Comparison of ENCODE assay signal across 28 mouse cellular contexts in the genomic region with DNA sequence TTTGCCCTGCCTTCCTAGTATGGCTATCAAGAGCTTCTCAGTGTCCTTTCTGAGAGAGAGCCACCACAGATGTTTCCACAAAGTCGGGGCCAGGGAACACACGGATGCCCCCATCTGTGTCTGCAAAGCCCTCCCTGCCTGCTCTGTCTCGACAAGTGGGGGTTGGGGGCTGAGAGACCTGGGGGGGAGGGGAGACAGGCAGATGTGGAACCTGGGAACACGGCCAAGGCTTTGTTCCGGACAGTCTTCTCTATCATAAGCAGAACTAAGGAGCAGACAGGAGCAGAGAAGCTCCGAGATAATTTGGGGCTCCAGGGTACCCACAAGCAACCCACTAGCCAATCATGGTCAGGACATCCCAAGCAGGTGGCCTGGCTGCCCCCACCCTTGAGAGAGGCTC. TPM values are rescaled to one million over a fixed set of nuclear protein-coding genes. Genes with fewer than 3 reads are reported as not detected.
DNase-seq lines count a peak whose midpoint lies in the region; ATAC-seq and TF ChIP-seq lines count a peak whose summit lies in the region.
"Had no signal": no experiment of that assay in that cellular context is flagged by ENCODE, and none has a peak within 500 bp of the region (broad histone marks: within the 10 kb centered on the region; RNA-seq: fewer than 3 reads in every experiment).

No protein-coding gene starts in this region.

- 51% methylated on average over 6 of the region's 6 CpGs for WGBS in heart, embryonic 10.5 days
- WGBS in intestine, embryonic 15.5 days, result 34% methylated on average over 6 of the region's 6 CpGs
- 56% methylated on average over 6 of the region's 6 CpGs for WGBS in intestine, postnatal 0 days

- no peak overlapping the region for H3K9ac ChIP-seq in intestine, embryonic 15.5 days
- H3K9ac ChIP-seq in intestine, postnatal 0 days (ENCODE audit: low read depth, low read length), result no peak overlapping the region
- H3K9ac ChIP-seq: embryonic facial prominence, embryonic 13.5 days; forebrain, embryonic 12.5 days; heart, embryonic 12.5 days; hindbrain, embryonic 12.5 days; limb, embryonic 13.5 days; liver, embryonic 12.5 days had no signal

- peak overlapping the region; percentile 79 for H3K27ac ChIP-seq in heart, embryonic 10.5 days
- 0 out of 2 replicates have a peak overlapping the region, but pooled peaks have one; percentile 9 for H3K27ac ChIP-seq in intestine, embryonic 15.5 days
- H3K27ac ChIP-seq in intestine, postnatal 0 days (ENCODE audit: low read depth, low read length), result no peak overlapping the region
- H3K27ac ChIP-seq: forebrain, embryonic 12.5 days; hindbrain, embryonic 12.5 days; limb, embryonic 13.5 days had no signal

- intact Hi-C loops in heart, postnatal 36 days (cut with DNase I), result loop anchor here (5.0 to 10.0 kb wide), 3 partner anchors 165 to 957 kb away; a partner anchor contains a TSS
- intact Hi-C loops in left cerebral cortex, postnatal 25 days (cut with DNase I), result loop anchor here (5.0 to 10.0 kb wide), 5 partner anchors 167 to 957 kb away; no protein-coding TSS in a partner anchor

- H3K4me2 ChIP-seq in intestine, embryonic 15.5 days (replicated peaks), result no peak overlapping the region
- H3K4me2 ChIP-seq in intestine, postnatal 0 days (replicated peaks; ENCODE audit: low read depth), result no peak overlapping the region
- H3K4me2 ChIP-seq: embryonic facial prominence, embryonic 13.5 days; forebrain, embryonic 12.5 days; heart, embryonic 12.5 days; hindbrain, embryonic 12.5 days; limb, embryonic 13.5 days; liver, embryonic 12.5 days had no signal

- TF ChIP-seq CTCF in intestine, postnatal 0 days (IDR thresholded peaks at IDR 0.05; ENCODE audit: low read depth), result no peak

- no peak for ATAC-seq in intestine, embryonic 15.5 days
- ATAC-seq in intestine, postnatal 0 days, result no peak
- ATAC-seq: liver, embryonic 12.5 days; midbrain, embryonic 16.5 days had no signal

- no peaks in the 10 kb centered on the region for H3K36me3 ChIP-seq in heart, embryonic 10.5 days
- H3K36me3 ChIP-seq in intestine, embryonic 15.5 days, result no peaks in the 10 kb centered on the region
- H3K36me3 ChIP-seq in intestine, postnatal 0 days (ENCODE audit: control insufficient read depth, insufficient read depth), result no peaks in the 10 kb centered on the region
- H3K36me3 ChIP-seq: embryonic facial prominence, embryonic 13.5 days; forebrain, embryonic 12.5 days; heart, embryonic 12.5 days; hindbrain, embryonic 12.5 days; limb, embryonic 13.5 days; liver, embryonic 12.5 days had no signal

- H3K27me3 ChIP-seq in heart, embryonic 10.5 days (ENCODE audit: insufficient read depth, poor library complexity, severe bottlenecking), result peaks cover 23% of the 10 kb centered on the region; the same call in 1 of the 2 replicates
- no peaks in the 10 kb centered on the region for H3K27me3 ChIP-seq in intestine, embryonic 15.5 days (replicated peaks)
- H3K27me3 ChIP-seq in intestine, postnatal 0 days (replicated peaks; ENCODE audit: control insufficient read depth, insufficient read depth, low read length), result no peaks in the 10 kb centered on the region
- H3K27me3 ChIP-seq: embryonic facial prominence, embryonic 13.5 days; limb, embryonic 13.5 days had no signal

- H3K4me3 ChIP-seq in heart, embryonic 10.5 days, result no peak overlapping the region
- H3K4me3 ChIP-seq in intestine, embryonic 15.5 days (replicated peaks), result no peak overlapping the region
- no peak overlapping the region for H3K4me3 ChIP-seq in intestine, postnatal 0 days (ENCODE audit: low read depth, low read length)
- H3K4me3 ChIP-seq: embryonic facial prominence, embryonic 13.5 days; erythroblast, embryonic 14.5 days; forebrain, embryonic 12.5 days; heart, embryonic 12.5 days; hindbrain, embryonic 12.5 days; limb, embryonic 13.5 days; liver, embryonic 12.5 days had no signal

- no peak for DNase-seq in heart, embryonic 10.5 days (ENCODE audit: low spot score)
- no peak for DNase-seq in heart, postnatal 36 days
- peak; percentile 58 for DNase-seq in testis, postnatal 10 days (ENCODE audit: low spot score)
- DNase-seq in testis, postnatal 14 days (ENCODE audit: low spot score), result no peak
- DNase-seq in left cerebral cortex, postnatal 25 days (ENCODE audit: low spot score in 2 of 2), result no peak
- DNase-seq: adrenal gland, postnatal 25 days; cerebellum, adult 11-12 months; cerebellum, adult 9-11 months; embryo, embryonic 11 days; gastrocnemius, postnatal 10 days; heart, adult 11 months; heart, postnatal 10 days; kidney, adult 9 months; kidney, postnatal 10 days; lung, adult 18-20 months; lung, postnatal 10 days; right cerebral cortex, postnatal 25 days had no signal

- no peaks in the 10 kb centered on the region for H3K9me3 ChIP-seq in heart, embryonic 10.5 days
- no peaks in the 10 kb centered on the region for H3K9me3 ChIP-seq in intestine, embryonic 15.5 days
- no peaks in the 10 kb centered on the region for H3K9me3 ChIP-seq in intestine, postnatal 0 days (ENCODE audit: control insufficient read depth)
- H3K9me3 ChIP-seq: embryonic facial prominence, embryonic 13.5 days; forebrain, embryonic 12.5 days; heart, embryonic 12.5 days; hindbrain, embryonic 12.5 days; limb, embryonic 13.5 days; liver, embryonic 12.5 days had no signal

- peaks cover 71% of the 10 kb centered on the region for H3K4me1 ChIP-seq in heart, embryonic 10.5 days
- H3K4me1 ChIP-seq in intestine, embryonic 15.5 days (replicated peaks), result peaks cover 67% of the 10 kb centered on the region
- peaks cover 5% of the 10 kb centered on the region; the same call in 1 of the 2 replicates for H3K4me1 ChIP-seq in intestine, postnatal 0 days (replicated peaks; ENCODE audit: control insufficient read depth, insufficient read depth, low read length)

RNA-seq across cellular contexts. Expression of a gene that starts 12.6 kb away (rescaled TPM):
- 56.8 and 345 TPM in 2 replicates for polyA plus RNA-seq in heart, embryonic 10.5 days (2016; fragmentation: Nextera tagmentation; extraction: Ambion mirVana)
- total RNA-seq in heart, postnatal 36 days (2021), result under 1 TPM; 0.22 to 1.00 TPM
- 364 and 395 TPM in 2 replicates for polyA plus RNA-seq in intestine, embryonic 15.5 days (2015; fragmentation: Nextera tagmentation; extraction: Ambion mirVana)
- polyA plus RNA-seq in intestine, postnatal 0 days (2015; fragmentation: Nextera tagmentation; extraction: Ambion mirVana), result 73.6 and 78.6 TPM in 2 replicates
- total RNA-seq in left cerebral cortex, postnatal 25 days (2021), result 10 to 100 TPM in 1 of 2 experiments, 1 to 10 TPM in 1; 5.7 to 13.4 TPM
- total RNA-seq: neutrophil, adult 5-6 weeks had no signal
